Mouse (Mus musculus) cerebellum, adult 2 months (tissue): ENCODE data around the gene Gm48551.

Experiments used
- CTCF ChIP-seq: fragments of 200-500 bp; IDR thresholded peaks from 2 replicates; pipeline ENCODE4 v1.5.1; 2011; ENCODE audit warnings: low read depth, mild to moderate bottlenecking, control low read depth, low read length, moderate library complexity, borderline replicate concordance; ENCODE audit not compliant: insufficient read depth
- POLR2A ChIP-seq: fragments of 200-500 bp; IDR thresholded peaks from 2 replicates; pipeline ENCODE4 v1.6.1; 2011; ENCODE audit warnings: low read length, control low read depth, borderline replicate concordance; ENCODE audit not compliant: insufficient read depth

DNA sequence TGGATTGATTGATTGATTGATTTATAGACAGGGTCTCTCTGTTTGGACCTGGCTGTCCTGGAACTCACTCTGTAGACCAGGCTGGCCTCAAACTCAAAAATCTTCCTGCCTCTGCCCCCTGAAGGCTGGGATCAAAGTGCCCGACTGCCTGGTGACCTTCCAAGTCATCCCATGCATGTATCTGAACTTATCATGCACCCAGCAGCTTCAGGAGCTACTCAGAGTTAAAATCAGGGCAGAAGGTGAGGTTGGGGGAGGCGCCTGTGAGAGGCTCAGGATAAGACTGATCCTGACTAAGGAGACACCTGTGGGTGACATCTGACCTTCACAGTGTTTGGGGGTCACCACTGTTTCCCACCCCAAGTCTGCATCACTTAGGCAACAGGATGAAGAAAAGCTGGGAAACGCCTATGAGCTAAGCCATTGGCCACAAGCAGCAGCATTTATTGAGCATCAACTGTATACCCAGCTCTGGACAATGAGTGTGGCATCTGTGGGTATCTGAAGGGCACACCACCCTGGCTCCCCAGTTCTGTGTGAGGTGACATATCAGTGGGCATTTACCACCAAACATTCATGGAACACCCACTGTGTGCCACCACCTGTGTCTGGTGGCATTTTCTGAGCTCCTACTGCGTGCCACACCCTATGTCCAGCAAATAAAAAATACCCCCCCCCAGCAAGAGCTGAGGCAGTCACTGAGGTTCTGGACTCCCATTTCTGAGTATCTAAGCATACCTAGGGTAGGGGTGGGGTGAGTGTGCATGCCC is 39.4 kb downstream of the Gm48551 start:
- TF ChIP-seq CTCF (no peak), POLR2A (no peak)
